Mouse (Mus musculus) ES-Bruce4 (cell line): ENCODE results near the gene Klk1. TPM values are rescaled to one million over a fixed set of nuclear protein-coding genes. Genes with fewer than 3 reads are reported as not detected.

ENCODE experiments used
- H3K27ac ChIP-seq: 2 replicates; pipeline ENCODE4 v1.5.1; 2012; ENCODE audit warnings: low read length, inconsistent platforms; ENCODE audit not compliant: insufficient read depth
- H3K27me3 ChIP-seq: 2 replicates; pipeline ENCODE4 v1.6.1; 2012; ENCODE audit warnings: mild to moderate bottlenecking, low read length, inconsistent platforms; ENCODE audit not compliant: control insufficient read depth, poor library complexity, insufficient read depth, severe bottlenecking
- H3K36me3 ChIP-seq: 2 replicates; pipeline ENCODE4 v1.6.1; 2012; ENCODE audit warnings: inconsistent platforms, mild to moderate bottlenecking, low read length, moderate library complexity; ENCODE audit not compliant: control insufficient read depth, poor library complexity, insufficient read depth, severe bottlenecking
- H3K4me1 ChIP-seq: one replicate; pipeline ENCODE4 v1.8.1; 2011; ENCODE audit warnings: low read length; ENCODE audit not compliant: control insufficient read depth, insufficient read depth
- H3K4me3 ChIP-seq: 2 replicates; pipeline ENCODE4 v1.5.1; 2011; ENCODE audit warnings: low read depth, mild to moderate bottlenecking, low read length
- H3K9ac ChIP-seq: 2 replicates; pipeline ENCODE4 v1.6.1; 2012; ENCODE audit warnings: low read depth, mild to moderate bottlenecking, inconsistent platforms; ENCODE audit not compliant: poor library complexity, severe bottlenecking
- H3K9me3 ChIP-seq: replicated peaks from 2 replicates; pipeline ENCODE4 v1.6.1; 2012; ENCODE audit warnings: mild to moderate bottlenecking, low read length, inconsistent platforms; ENCODE audit not compliant: control insufficient read depth, poor library complexity, insufficient read depth, severe bottlenecking
- CTCF ChIP-seq: IDR thresholded peaks from one replicate; pipeline ENCODE4 v1.8.1; 2011; ENCODE audit warnings: low read depth, low read length
- EP300 ChIP-seq: IDR thresholded peaks from 2 replicates; pipeline ENCODE4 v1.6.1; 2011; ENCODE audit warnings: low read depth, low read length; ENCODE audit not compliant: insufficient read depth
- POLR2A ChIP-seq: IDR thresholded peaks from one replicate; pipeline ENCODE4 v1.8.1; 2011; ENCODE audit warnings: low read length; ENCODE audit not compliant: insufficient read depth
- polyA plus RNA-seq: library from polyadenylated mRNA; stranded (reverse); fragments of >200 nt; gene quantifications from 2 replicates; pipeline ENCODE4 v1.2.4, GENCODE M21; 2011; ENCODE audit warnings: low read depth; ENCODE audit not compliant: missing spikeins, insufficient read depth, insufficient read length

Gene Klk1
- polyA plus RNA-seq, 1 experiment: 1.3 TPM

DNA sequence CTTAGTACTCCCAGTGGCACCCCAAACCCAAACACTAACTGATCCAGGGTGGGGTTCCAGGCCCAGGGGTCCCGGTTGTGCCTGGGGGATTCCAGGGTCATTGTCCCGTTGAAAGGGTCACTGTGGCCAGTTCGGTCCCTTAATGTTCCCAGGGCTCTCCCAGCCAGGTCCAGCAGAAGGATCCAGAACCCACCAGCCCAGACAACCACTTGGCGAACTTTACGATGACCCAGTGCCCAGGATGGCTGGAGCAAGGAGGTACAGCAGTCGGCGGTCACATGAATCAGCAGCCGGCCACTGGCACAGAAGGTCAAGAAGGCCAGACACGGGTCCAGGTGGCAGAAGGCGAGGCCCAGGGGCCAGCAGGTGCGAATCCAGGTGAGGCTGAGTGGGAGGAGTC is 43.0 kb downstream of the Klk1 start:
- TF ChIP-seq EP300: no peak
- TF ChIP-seq POLR2A: no peak
- no peak for TF ChIP-seq CTCF
- Histone ChIP-seq H3K27ac (no peak overlapping the region), H3K4me3 (no peak overlapping the region), H3K9me3 (no peaks in the 10 kb centered on the region), H3K4me1 (no peaks in the 10 kb centered on the region), H3K36me3 (no peaks in the 10 kb centered on the region), H3K9ac (no peak overlapping the region), H3K27me3 (no peaks in the 10 kb centered on the region)

GRCm38 (mm10) chr7:44269397-44269796 is 44.2 kb downstream of the Klk1 start:
- H3K4me1 ChIP-seq: peaks cover 2% of the 10 kb centered on the region
- no peaks in the 10 kb centered on the region for H3K36me3 ChIP-seq
- H3K27ac ChIP-seq: no peak overlapping the region
- H3K4me3 ChIP-seq: no peak overlapping the region
- no peaks in the 10 kb centered on the region for H3K27me3 ChIP-seq
- no peaks in the 10 kb centered on the region for H3K9me3 ChIP-seq
- TF ChIP-seq EP300: no peak
- no peak for TF ChIP-seq CTCF
- no peak for TF ChIP-seq POLR2A
- H3K9ac ChIP-seq: no peak overlapping the region

- Histone ChIP-seq H3K9ac (no peak overlapping the region), H3K9me3 (no peaks in the 10 kb centered on the region), H3K27ac (no peak overlapping the region), H3K4me1 (peaks cover 2% of the 10 kb centered on the region), H3K36me3 (no peaks in the 10 kb centered on the region), H3K27me3 (no peaks in the 10 kb centered on the region), H3K4me3 (no peak overlapping the region)
- TF ChIP-seq CTCF: no peak
- 0 out of 2 replicates have a peak, but pooled peaks have one; percentile 18 for TF ChIP-seq EP300
Measured at GRCm38 (mm10) chr7:44271309-44271708, 46.1 kb downstream of the Klk1 start.

DNA sequence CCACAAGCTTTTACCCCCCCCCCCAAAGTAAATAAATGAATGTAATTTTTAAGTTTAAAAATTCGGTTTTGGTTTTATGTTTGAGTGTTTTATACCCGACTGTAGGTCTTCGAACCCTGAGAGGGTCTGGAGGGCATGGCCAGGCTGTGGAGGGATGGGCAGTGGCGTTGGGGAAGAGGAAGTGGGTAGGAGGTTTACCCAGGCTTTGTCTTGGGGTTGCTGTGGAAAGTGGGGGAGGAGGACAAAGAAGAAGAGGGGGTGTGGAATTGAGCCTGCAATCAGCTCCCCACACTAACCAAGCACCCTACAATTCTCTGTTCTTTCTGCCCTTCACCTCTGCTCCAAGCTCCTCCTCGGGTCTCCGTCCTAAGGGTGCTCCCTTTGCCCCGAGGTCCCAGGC is 47.4 kb downstream of the Klk1 start:
- H3K4me1 ChIP-seq: peaks cover 2% of the 10 kb centered on the region
- no peak overlapping the region for H3K4me3 ChIP-seq
- H3K27ac ChIP-seq: no peak overlapping the region
- no peaks in the 10 kb centered on the region for H3K36me3 ChIP-seq
- no peak for TF ChIP-seq EP300
- no peak for TF ChIP-seq CTCF
- no peak for TF ChIP-seq POLR2A
- H3K9ac ChIP-seq: no peak overlapping the region
- H3K9me3 ChIP-seq: no peaks in the 10 kb centered on the region
- H3K27me3 ChIP-seq: no peaks in the 10 kb centered on the region

GRCm38 (mm10) chr7:44273446-44273845 is 48.3 kb downstream of the Klk1 start:
- H3K27ac ChIP-seq: no peak overlapping the region
- no peaks in the 10 kb centered on the region for H3K36me3 ChIP-seq
- no peaks in the 10 kb centered on the region for H3K9me3 ChIP-seq
- no peak for TF ChIP-seq CTCF
- TF ChIP-seq POLR2A: no peak
- no peak for TF ChIP-seq EP300
- H3K9ac ChIP-seq: 0 out of 2 replicates have a peak overlapping the region, but pooled peaks have one; percentile 23
- 0 out of 2 replicates have a peak overlapping the region, but pooled peaks have one; percentile 19 for H3K4me3 ChIP-seq
- H3K27me3 ChIP-seq: no peaks in the 10 kb centered on the region
- H3K4me1 ChIP-seq: peaks cover 2% of the 10 kb centered on the region

- Histone ChIP-seq H3K27ac (no peak overlapping the region), H3K9ac (no peak overlapping the region), H3K4me1 (peaks cover 2% of the 10 kb centered on the region), H3K4me3 (peak overlapping the region; percentile 19; the same call in 1 of the 2 replicates), H3K36me3 (no peaks in the 10 kb centered on the region), H3K9me3 (no peaks in the 10 kb centered on the region), H3K27me3 (no peaks in the 10 kb centered on the region)
- no peak for TF ChIP-seq POLR2A
- TF ChIP-seq EP300: no peak
- no peak for TF ChIP-seq CTCF
Measured at GRCm38 (mm10) chr7:44274096-44274495, 48.9 kb downstream of the Klk1 start.

GRCm38 (mm10) chr7:44275546-44275945 is 50.4 kb downstream of the Klk1 start:
- H3K36me3 ChIP-seq: no peaks in the 10 kb centered on the region
- no peak overlapping the region for H3K9ac ChIP-seq
- H3K27ac ChIP-seq: no peak overlapping the region
- TF ChIP-seq CTCF: peak; percentile 27
- TF ChIP-seq EP300: no peak
- TF ChIP-seq POLR2A: no peak
- no peaks in the 10 kb centered on the region for H3K9me3 ChIP-seq
- H3K27me3 ChIP-seq: no peaks in the 10 kb centered on the region
- no peak overlapping the region for H3K4me3 ChIP-seq
- peaks cover 2% of the 10 kb centered on the region for H3K4me1 ChIP-seq
